Mouse (Mus musculus): ENCODE measurements around the gene Stxbp1. TPM values are rescaled to one million over a fixed set of nuclear protein-coding genes. Genes with fewer than 3 reads are reported as not detected.

Stxbp1 gene
- polyA plus RNA-seq, 1 experiment = 182 TPM

DNA sequence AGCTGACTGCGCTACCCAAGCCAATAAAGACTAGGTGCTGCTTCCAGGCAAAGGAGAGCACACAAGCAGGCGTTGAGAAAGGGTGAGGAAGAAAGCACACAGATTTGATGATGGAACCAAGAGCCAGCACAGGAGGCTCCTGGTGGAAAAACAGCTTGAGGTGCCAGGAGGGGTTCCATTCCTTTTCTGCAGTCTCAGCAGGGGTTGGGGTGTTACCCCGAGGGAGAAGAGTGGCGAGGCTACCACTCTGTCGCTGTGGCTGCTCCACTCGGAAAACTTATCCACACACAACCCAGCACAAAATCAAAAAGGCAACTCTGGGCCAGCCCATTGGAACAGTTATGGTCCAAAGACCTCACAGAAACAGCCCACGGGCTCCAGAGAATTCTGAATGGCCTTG, 29.5 kb downstream of the Stxbp1 start:
- H3K27ac ChIP-seq (ENCODE audit: insufficient read depth, low read depth, low read length) = peak overlapping the region; percentile 52
- peaks cover 29% of the 10 kb centered on the region for H3K4me1 ChIP-seq (ENCODE audit: control insufficient read depth, insufficient read depth, low read length)
- TF ChIP-seq CTCF (IDR thresholded peaks at IDR 0.05; ENCODE audit: insufficient read depth, low read depth, low read length) = no peak
- no peak for TF ChIP-seq POLR2A (IDR thresholded peaks at IDR 0.05; ENCODE audit: insufficient read depth, low read depth, low read length)
- no peak overlapping the region for H3K4me3 ChIP-seq (ENCODE audit: insufficient read depth, low read depth, low read length)
- 44% methylated on average over 7 of the region's 7 CpGs for WGBS

DNA sequence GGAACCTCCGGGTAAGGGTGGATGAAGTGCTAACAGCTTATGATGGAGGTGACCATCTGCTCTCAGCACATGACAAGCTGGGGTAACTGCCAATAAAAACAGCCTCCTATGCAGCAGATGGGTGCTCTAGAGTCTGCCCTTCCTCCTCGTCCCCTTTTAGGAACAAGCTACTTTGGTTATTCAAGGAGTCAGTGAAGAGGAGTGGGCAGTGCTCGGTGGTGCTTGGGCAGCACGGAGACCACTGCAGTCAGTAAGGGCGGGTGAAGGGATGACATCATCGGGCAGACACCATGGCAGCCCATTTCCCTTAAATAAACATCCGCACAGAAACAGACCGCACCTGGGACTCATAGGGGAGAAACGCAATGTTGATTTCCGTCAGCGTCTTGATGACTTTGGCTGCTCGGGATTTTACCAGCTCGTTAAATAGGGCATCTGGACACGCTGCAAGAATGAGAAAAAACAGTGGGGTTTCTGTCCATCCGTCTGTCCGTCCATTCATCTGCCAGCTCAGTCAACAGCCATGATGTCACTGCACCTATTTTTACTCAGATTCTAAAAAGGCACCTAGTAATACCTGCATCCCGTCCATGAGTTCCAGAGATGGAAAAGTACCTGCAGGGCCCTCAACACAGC, 30.0 kb downstream of the Stxbp1 start:
- TF ChIP-seq CTCF (IDR thresholded peaks at IDR 0.05; ENCODE audit: insufficient read depth, low read depth, low read length) (no peak), POLR2A (IDR thresholded peaks at IDR 0.05; ENCODE audit: insufficient read depth, low read depth, low read length) (no peak)
- Histone ChIP-seq H3K4me3 (ENCODE audit: insufficient read depth, low read depth, low read length) (no peak overlapping the region), H3K27ac (ENCODE audit: insufficient read depth, low read depth, low read length) (peak overlapping the region; percentile 52), H3K4me1 (ENCODE audit: control insufficient read depth, insufficient read depth, low read length) (peaks cover 26% of the 10 kb centered on the region)
- 47% methylated on average over 17 of the region's 17 CpGs for WGBS

DNA sequence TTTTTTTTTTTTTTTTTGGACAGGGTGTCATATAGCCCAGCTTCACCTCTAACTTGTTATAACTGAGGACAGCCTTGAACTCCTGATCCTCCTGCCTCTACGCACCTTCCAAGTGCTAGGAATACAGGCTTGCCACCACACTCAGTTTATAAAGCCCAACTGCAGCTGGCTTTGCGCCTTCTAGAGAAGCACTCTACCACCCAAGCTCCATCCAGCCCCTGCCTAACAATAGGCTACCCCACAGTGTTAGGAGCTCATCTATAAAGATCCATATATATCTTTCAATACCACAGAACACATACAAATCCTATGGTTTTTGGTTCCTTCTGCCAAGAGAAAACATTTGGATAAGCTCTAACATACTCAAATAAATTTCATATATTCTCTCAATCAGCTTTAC, 30.5 kb downstream of the Stxbp1 start:
- WGBS = 63% methylated on average over 2 of the region's 2 CpGs
- no peak for TF ChIP-seq CTCF (IDR thresholded peaks at IDR 0.05; ENCODE audit: insufficient read depth, low read depth, low read length)
- no peak for TF ChIP-seq POLR2A (IDR thresholded peaks at IDR 0.05; ENCODE audit: insufficient read depth, low read depth, low read length)
- no peak overlapping the region for H3K27ac ChIP-seq (ENCODE audit: insufficient read depth, low read depth, low read length)
- peaks cover 23% of the 10 kb centered on the region for H3K4me1 ChIP-seq (ENCODE audit: control insufficient read depth, insufficient read depth, low read length)
- H3K4me3 ChIP-seq (ENCODE audit: insufficient read depth, low read depth, low read length) = no peak overlapping the region

DNA sequence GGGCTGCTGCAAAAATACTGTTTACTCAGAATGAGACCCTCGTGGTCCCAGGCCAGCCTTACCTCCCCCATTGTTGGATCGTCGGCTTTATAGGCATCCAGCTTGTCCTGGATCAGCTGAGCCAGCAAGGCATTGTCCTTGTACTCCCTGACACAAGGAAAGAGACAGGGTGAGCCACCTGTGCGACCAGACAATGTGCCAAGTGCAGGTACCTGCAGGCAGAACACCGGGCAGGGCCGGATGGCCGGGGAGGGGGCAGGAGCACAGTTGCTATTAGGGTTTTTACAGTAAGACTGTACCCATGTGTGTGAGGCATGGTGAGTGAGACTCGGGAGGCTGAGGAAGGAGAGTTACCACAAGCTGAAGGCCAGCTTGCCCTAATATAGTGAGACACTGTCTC, 35.1 kb downstream of the Stxbp1 start:
- Histone ChIP-seq H3K4me3 (ENCODE audit: insufficient read depth, low read depth, low read length) (no peak overlapping the region), H3K27ac (ENCODE audit: insufficient read depth, low read depth, low read length) (no peak overlapping the region), H3K4me1 (ENCODE audit: control insufficient read depth, insufficient read depth, low read length) (peaks cover 10% of the 10 kb centered on the region)
- TF ChIP-seq CTCF (IDR thresholded peaks at IDR 0.05; ENCODE audit: insufficient read depth, low read depth, low read length) (no peak), POLR2A (IDR thresholded peaks at IDR 0.05; ENCODE audit: insufficient read depth, low read depth, low read length) (no peak)
- 83% methylated on average over 8 of the region's 8 CpGs for WGBS

DNA sequence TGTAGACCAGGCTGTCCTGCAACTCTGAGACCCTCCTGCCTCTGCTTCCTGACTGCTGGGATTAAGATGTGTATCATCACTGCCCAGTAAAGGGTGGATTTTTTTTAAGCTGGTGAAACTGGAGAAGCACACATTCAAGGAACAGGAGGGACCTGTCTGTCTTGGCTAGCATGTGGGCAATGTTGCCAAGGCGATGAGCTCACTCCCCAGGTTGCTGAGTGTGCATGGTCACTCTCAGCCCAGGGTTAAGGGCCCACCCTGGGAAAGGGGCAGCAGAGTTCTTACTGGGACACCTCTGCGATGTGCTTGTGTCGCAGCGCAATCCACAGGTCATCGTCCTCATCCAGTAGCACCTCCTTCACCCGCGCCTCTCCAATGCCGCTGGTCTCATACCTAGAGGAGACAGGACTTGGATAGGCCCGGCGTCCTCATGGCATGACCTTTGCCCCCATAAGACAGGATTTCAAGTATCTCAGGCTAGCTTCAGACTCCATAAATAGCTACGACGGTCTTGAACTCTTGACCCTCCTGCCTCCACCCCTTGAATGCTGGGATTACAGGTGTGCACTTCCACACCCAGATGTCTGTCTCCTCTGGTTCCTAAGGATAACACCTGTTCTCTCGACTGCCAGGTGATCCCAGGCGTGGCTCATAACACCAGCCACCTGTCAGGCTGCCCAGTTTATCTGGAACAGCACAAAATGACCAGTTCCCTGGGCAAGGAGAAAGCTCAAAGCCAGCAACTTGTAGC, 38.1 kb downstream of the Stxbp1 start:
- H3K4me3 ChIP-seq (ENCODE audit: insufficient read depth, low read depth, low read length) = no peak overlapping the region
- peaks cover 3% of the 10 kb centered on the region; the same call in 1 of the 2 replicates for H3K4me1 ChIP-seq (ENCODE audit: control insufficient read depth, insufficient read depth, low read length)
- WGBS = 92% methylated on average over 14 of the region's 14 CpGs
- no peak for TF ChIP-seq POLR2A (IDR thresholded peaks at IDR 0.05; ENCODE audit: insufficient read depth, low read depth, low read length)
- no peak for TF ChIP-seq CTCF (IDR thresholded peaks at IDR 0.05; ENCODE audit: insufficient read depth, low read depth, low read length)
- no peak overlapping the region for H3K27ac ChIP-seq (ENCODE audit: insufficient read depth, low read depth, low read length)

DNA sequence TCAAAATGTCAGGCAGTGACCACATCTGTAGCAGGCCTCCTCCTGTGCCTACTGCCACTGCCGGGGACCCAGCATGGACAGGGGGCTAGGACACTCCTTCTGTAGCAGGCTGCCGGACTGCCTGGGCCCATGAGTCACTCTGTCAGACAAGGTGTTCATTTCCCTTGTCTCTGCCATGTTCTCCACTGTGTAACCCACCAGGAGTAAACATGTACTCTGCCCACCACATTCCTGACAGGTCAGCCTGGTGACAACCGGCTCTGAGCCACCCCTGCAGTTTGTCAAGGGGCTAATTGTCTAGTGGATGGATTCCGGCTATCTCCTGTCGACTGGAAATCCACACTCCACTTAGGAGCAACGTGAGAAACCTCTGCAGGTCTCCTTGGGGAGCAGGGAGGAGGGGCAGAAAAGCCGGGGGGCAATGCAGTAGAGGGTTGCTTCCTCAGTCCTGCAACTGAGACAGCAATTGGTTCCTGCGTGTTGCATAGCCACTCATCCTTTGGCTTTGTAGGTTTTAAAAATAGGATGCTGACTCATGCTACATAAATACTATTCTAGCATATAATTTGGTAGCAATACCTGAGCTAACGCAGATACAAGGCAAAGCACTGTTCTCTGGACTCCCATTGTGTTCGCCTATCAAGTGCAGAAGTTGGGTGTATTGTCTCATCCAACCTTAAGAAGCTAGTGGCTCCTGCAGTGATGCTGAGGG, 48.6 kb downstream of the Stxbp1 start:
- H3K27ac ChIP-seq (ENCODE audit: insufficient read depth, low read depth, low read length) = peak overlapping the region; percentile 65

DNA sequence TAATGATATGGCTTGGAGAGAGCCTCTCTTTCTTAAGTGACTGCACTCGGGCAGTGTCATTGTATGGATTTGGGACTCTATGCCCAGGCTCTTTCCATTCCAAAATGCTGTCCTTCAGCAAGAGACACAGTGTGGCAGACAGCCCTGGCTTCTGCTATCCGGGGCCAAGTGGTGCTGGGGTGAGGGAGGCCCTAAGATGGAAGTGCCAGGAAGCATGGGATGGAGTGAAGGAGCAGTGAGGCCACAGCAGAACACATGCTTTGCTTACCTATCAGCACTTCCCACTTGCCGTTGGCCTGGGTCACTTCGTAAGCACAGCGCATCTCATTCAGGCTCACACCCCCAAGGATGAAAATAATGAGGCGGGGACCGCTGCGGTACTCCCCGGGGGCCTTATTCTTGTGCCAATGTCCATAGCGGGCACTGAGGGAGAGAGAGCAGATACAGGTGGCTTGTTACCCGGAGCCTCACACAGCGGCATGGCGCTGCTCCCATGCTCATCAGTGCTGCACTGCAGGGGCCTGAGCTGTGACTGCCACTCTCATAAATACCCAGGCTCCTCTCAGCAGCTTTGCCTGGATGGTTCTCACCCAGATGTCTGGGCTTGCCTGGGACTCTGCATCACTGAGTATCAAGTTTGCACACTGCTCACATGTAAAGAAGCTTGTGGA, 51.2 kb downstream of the Stxbp1 start:
- WGBS = 65% methylated on average over 13 of the region's 13 CpGs

More for the DNA sequence above, 48.6 kb downstream of the Stxbp1 start:
- TF ChIP-seq POLR2A (IDR thresholded peaks at IDR 0.05; ENCODE audit: insufficient read depth, low read depth, low read length) = no peak
- no peak for TF ChIP-seq CTCF (IDR thresholded peaks at IDR 0.05; ENCODE audit: insufficient read depth, low read depth, low read length)
- peaks cover 25% of the 10 kb centered on the region for H3K4me1 ChIP-seq (ENCODE audit: control insufficient read depth, insufficient read depth, low read length)
- H3K4me3 ChIP-seq (ENCODE audit: insufficient read depth, low read depth, low read length) = no peak overlapping the region
- 32% methylated on average over 10 of the region's 10 CpGs for WGBS

DNA sequence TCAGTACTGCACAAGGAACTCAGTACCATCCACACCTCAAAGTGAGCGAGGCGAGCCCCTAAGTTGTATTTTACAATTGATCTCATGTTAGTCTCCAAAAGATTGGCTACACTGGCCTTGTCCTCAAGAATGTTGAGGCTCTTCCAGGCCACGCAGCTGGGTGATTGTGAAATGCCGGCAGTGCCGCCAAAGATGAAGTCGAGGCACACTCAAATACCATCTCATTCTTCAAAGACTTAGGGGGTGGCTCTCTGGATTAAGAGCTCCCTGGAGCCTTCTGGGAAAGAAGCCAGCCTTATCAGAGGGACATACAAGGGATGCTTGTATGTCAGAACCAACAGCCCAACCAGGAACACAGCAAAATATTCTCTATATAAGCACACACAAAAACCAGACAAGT, 55.7 kb downstream of the Stxbp1 start:
- H3K4me3 ChIP-seq (ENCODE audit: insufficient read depth, low read depth, low read length) = no peak overlapping the region
- H3K27ac ChIP-seq (ENCODE audit: insufficient read depth, low read depth, low read length) = peak overlapping the region; percentile 15; the same call in 1 of the 2 replicates
- WGBS = 39% methylated on average over 6 of the region's 6 CpGs
- no peak for TF ChIP-seq POLR2A (IDR thresholded peaks at IDR 0.05; ENCODE audit: insufficient read depth, low read depth, low read length)
- TF ChIP-seq CTCF (IDR thresholded peaks at IDR 0.05; ENCODE audit: insufficient read depth, low read depth, low read length) = no peak
- peaks cover 11% of the 10 kb centered on the region for H3K4me1 ChIP-seq (ENCODE audit: control insufficient read depth, insufficient read depth, low read length)

More for the DNA sequence above, 51.2 kb downstream of the Stxbp1 start:
- peaks cover 25% of the 10 kb centered on the region for H3K4me1 ChIP-seq (ENCODE audit: control insufficient read depth, insufficient read depth, low read length)
- H3K4me3 ChIP-seq (ENCODE audit: insufficient read depth, low read depth, low read length) = no peak overlapping the region
- H3K27ac ChIP-seq (ENCODE audit: insufficient read depth, low read depth, low read length) = no peak overlapping the region
- TF ChIP-seq POLR2A (IDR thresholded peaks at IDR 0.05; ENCODE audit: insufficient read depth, low read depth, low read length) (no peak), CTCF (IDR thresholded peaks at IDR 0.05; ENCODE audit: insufficient read depth, low read depth, low read length) (no peak)
